Mouse (Mus musculus): ENCODE measurements around the gene Cadm1.

DNA sequence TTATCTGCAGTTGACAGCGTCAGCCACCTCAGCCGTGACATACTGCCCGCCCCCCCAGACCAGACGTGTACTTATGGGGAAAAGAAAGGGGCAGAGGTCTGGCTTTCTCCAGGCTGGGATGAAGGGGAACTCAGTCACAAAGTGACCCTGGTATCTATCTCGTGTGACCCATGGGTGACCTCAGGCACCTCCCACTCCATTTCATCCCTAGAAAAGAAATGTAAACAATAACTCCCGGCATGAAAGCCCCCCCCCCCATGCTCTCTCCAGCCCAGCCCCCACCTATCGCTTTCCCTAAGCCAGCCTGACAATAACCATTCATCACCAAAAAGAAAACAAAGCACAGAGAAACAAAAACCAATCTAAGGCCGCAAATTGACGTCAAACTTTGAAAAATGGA, 365.1 kb downstream of the Cadm1 start:
- TF ChIP-seq POLR2A (IDR thresholded peaks at IDR 0.05; ENCODE audit: insufficient read length, low read depth), result no peak
- no peak for TF ChIP-seq POLR2AphosphoS2 (IDR thresholded peaks at IDR 0.05; ENCODE audit: insufficient read length, low read depth)
